Mouse (Mus musculus) neural tube, embryonic 13.5 days (tissue): ENCODE measurements around the gene Prtg. TPM values are rescaled to one million over a fixed set of nuclear protein-coding genes. Genes with fewer than 3 reads are reported as not detected.

Experiments used
- ATAC-seq: fragments of 200-750 bp; cut with Nextera tagmentation; 2 replicates; pipeline ENCODE4 v1.8.0; 2017; ENCODE audit warnings: low read depth, mild to moderate bottlenecking, moderate TSS enrichment, moderate library complexity
- H3K27ac ChIP-seq: fragments of 300-500 bp; sonication (generic); replicated peaks from 2 replicates; pipeline ENCODE4 v1.5.1; 2015; ENCODE audit warnings: moderate library complexity, mild to moderate bottlenecking, inconsistent platforms
- H3K27me3 ChIP-seq: fragments of 300-500 bp; sonication (generic); 2 replicates; pipeline ENCODE4 v1.6.1; 2015; ENCODE audit warnings: mild to moderate bottlenecking, inconsistent platforms
- H3K36me3 ChIP-seq: fragments of 300-500 bp; sonication (generic); 2 replicates; pipeline ENCODE4 v1.6.1; 2015; ENCODE audit warnings: mild to moderate bottlenecking, inconsistent platforms
- H3K4me1 ChIP-seq: fragments of 300-500 bp; sonication (generic); replicated peaks from 2 replicates; pipeline ENCODE4 v1.6.1; 2015; ENCODE audit warnings: inconsistent platforms
- H3K4me2 ChIP-seq: fragments of 300-500 bp; sonication (generic); 2 replicates; pipeline ENCODE4 v1.6.1; 2015; ENCODE audit warnings: inconsistent platforms, mild to moderate bottlenecking, moderate library complexity
- H3K4me3 ChIP-seq: fragments of 300-500 bp; sonication (generic); 2 replicates; pipeline ENCODE4 v1.5.1; 2015; ENCODE audit warnings: mild to moderate bottlenecking, inconsistent platforms
- H3K9ac ChIP-seq: fragments of 300-500 bp; sonication (generic); 2 replicates; pipeline ENCODE4 v1.6.1; 2015; ENCODE audit warnings: moderate library complexity, mild to moderate bottlenecking, inconsistent platforms
- H3K9me3 ChIP-seq: fragments of 300-500 bp; sonication (generic); 2 replicates; pipeline ENCODE4 v1.6.1; 2016; ENCODE audit warnings: inconsistent platforms
- WGBS: fragments of 180-500 bp; shearing (Covaris S2); methylation state at CpG from one replicate; pipeline ENCODE4 v1.1.7; 2015; 5-methylcytosine and 5-hydroxymethylcytosine counted together
- polyA plus RNA-seq: library from polyadenylated mRNA; unstranded; fragments of >200 nt; fragmentation: Nextera tagmentation; extraction: Ambion mirVana; gene quantifications from 2 replicates; pipeline ENCODE4 v1.2.1, GENCODE M21; 2015

The Prtg gene
- polyA plus RNA-seq, 1 experiment from 2014 or later = 0.52 TPM

DNA sequence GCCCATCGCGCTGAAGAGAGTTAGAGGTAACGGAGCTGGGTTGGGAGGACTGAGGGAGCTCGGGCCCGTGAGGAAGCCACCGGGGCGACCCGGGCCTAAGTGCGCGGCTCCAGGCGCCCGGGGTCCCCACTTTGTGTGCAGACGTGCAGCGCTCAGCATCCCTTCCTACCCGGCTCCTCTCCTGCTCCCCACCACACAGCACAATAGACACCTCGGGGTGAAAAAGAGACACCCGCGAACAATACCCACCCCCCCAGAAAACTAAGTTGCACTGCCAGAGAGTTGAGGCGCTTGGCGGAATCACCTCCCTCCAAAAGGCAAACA lies 119.2 kb downstream of the Prtg start:
- 2% methylated on average over 20 of the region's 20 CpGs for WGBS
- H3K4me3 ChIP-seq = peak overlapping the region; percentile 79

DNA sequence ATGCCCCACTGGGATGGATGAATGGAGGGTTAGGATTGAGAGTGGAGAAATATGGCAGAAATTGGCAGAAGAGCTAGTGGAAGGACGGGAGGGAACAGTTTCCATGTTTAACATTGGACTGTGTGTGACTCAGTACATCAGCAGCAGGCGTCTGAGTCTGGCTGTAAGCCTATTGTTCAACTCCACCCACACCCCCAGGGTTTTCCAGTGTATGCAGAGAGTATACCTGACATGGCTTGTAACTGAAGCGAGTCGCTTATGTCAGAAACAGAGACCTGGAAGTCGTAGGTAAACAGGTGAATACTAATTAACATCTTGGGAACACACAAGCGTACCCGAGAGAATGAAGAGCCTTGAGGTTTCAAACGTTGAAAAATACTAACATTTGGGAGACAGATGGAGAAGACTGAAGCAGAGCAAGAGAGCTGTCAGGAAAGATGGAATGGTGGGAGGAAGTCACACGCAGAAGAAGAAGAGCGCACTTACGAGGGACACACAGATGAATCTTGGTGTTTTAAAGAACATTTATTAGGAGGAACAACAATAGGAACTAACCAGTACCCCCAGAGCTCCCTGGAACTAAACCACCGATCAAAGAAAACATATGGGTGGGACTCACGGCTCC lies 124.6 kb downstream of the Prtg start:
- no peaks in the 10 kb centered on the region for H3K9me3 ChIP-seq
- peaks cover 20% of the 10 kb centered on the region for H3K4me1 ChIP-seq
- no peak overlapping the region for H3K9ac ChIP-seq
- no peak overlapping the region for H3K4me3 ChIP-seq
- no peaks in the 10 kb centered on the region for H3K27me3 ChIP-seq
- no peak overlapping the region for H3K4me2 ChIP-seq
- ATAC-seq = no peak
- H3K27ac ChIP-seq = no peak overlapping the region
- 82% methylated on average over 13 of the region's 13 CpGs for WGBS
- peaks cover 19% of the 10 kb centered on the region for H3K36me3 ChIP-seq

More for the DNA sequence above, 119.2 kb downstream of the Prtg start:
- peak; percentile 66; the same call in 1 of the 2 replicates for ATAC-seq
- peak overlapping the region; percentile 96 for H3K9ac ChIP-seq
- peak overlapping the region; percentile 86 for H3K4me2 ChIP-seq
- H3K36me3 ChIP-seq = 0 out of 2 replicates have a peak, but pooled peaks cover 4% of the 10 kb centered on the region
- H3K4me1 ChIP-seq = peaks cover 28% of the 10 kb centered on the region
- peak overlapping the region; percentile 86 for H3K27ac ChIP-seq
- no peaks in the 10 kb centered on the region for H3K9me3 ChIP-seq
- H3K27me3 ChIP-seq = peaks cover 8% of the 10 kb centered on the region; the same call in 1 of the 2 replicates

DNA sequence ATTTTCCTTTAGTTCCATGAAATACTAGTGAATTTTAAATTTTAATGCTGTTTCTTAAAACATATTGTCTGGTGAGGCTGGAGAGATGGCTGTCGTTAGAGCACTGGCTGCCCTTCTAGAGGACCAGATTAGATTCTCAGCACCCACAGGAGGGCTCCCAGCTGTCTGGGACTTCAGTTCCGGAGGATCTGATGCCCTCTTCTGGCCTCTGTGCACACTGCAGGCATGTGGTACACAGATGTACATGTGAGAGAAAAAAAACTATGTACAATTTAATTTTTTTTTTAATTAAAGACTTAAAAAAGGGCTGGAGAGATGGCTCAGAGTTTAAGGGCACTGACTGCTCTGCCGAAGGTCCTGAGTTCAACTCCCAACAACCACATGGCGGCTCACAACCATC lies 128.6 kb downstream of the Prtg start:
- H3K36me3 ChIP-seq = peaks cover 17% of the 10 kb centered on the region
- no peak overlapping the region for H3K9ac ChIP-seq
- no peaks in the 10 kb centered on the region for H3K27me3 ChIP-seq
- H3K9me3 ChIP-seq = no peaks in the 10 kb centered on the region
- H3K4me3 ChIP-seq = no peak overlapping the region
- no peaks in the 10 kb centered on the region for H3K4me1 ChIP-seq
- WGBS = 87% methylated on average over 4 of the region's 4 CpGs
- ATAC-seq = no peak
- H3K4me2 ChIP-seq = no peak overlapping the region
- H3K27ac ChIP-seq = no peak overlapping the region

DNA sequence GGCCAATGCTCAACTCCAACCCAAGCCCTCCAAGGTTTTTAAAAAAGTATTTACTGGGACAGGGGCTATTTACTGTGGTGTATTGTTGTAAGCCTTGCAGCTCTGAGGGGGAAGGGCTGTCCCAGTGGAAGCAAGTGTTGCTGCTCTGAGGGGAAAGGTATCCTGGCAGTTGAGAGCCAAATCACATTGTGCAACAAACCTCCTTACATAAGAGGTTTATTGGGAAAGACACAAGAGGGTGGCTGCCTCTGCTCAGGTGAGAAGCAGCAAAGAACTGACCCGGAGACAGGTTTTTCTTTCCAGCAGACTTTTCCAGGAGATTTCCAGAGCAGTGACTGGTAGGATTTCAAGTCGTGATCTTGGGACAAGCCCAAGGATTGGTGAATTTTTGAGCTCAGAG lies 129.6 kb downstream of the Prtg start:
- Histone ChIP-seq H3K4me1 (no peaks in the 10 kb centered on the region), H3K27ac (no peak overlapping the region), H3K27me3 (no peaks in the 10 kb centered on the region), H3K4me2 (no peak overlapping the region), H3K4me3 (no peak overlapping the region), H3K9ac (no peak overlapping the region), H3K36me3 (peaks cover 15% of the 10 kb centered on the region), H3K9me3 (no peaks in the 10 kb centered on the region)
- 70% methylated on average over 2 of the region's 2 CpGs for WGBS
- ATAC-seq = no peak

DNA sequence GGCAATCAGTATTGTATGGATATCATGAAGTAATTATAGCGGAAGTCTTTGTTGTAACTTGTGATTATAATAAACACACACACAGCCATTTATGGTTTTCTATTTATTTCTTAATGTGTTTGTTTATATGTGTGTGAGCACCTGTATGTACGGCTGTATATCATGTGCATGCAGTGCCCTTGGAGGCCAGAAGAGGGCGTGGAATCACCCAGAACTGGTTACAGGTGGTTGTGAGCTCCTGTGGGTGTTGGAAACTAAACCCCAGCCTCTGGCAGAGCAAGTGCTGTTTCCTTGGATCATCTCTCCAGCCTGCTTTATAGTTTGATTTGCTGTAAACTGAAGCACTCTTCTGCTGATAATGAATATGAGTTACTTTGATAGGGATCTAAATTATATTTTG lies 136.8 kb downstream of the Prtg start:
- peaks cover 38% of the 10 kb centered on the region for H3K36me3 ChIP-seq
- H3K4me1 ChIP-seq = no peaks in the 10 kb centered on the region
- no peak overlapping the region for H3K4me2 ChIP-seq
- no peak overlapping the region for H3K27ac ChIP-seq
- 0 out of 2 replicates have a peak, but pooled peaks cover 7% of the 10 kb centered on the region for H3K9me3 ChIP-seq
- H3K27me3 ChIP-seq = no peaks in the 10 kb centered on the region
- H3K9ac ChIP-seq = no peak overlapping the region
- 64% methylated on average over 3 of the region's 3 CpGs for WGBS
- no peak overlapping the region for H3K4me3 ChIP-seq
- ATAC-seq = no peak

DNA sequence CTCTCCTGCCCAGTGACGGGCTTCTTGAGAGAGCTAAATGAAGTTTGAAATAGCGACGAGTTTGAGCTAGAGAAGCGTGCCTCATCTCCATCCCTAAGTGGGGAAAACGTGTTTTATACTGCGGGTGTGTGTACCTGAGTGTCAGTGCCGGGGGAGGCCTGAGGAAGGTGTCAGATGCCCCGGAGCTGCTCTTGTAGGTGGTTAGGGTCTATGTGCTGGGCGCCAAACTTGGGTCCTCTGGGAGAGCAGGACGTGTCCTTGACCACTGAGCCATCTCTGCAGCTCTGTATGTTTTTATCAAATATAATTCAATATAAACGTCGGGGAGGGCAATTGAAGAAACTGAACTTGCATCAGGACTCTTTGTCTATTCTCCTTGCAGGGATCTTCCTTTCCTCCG lies 137.6 kb downstream of the Prtg start:
- WGBS = 92% methylated on average over 13 of the region's 13 CpGs
- H3K4me1 ChIP-seq = no peaks in the 10 kb centered on the region
- no peak overlapping the region for H3K27ac ChIP-seq
- no peak overlapping the region for H3K4me3 ChIP-seq
- H3K36me3 ChIP-seq = peaks cover 38% of the 10 kb centered on the region
- no peak for ATAC-seq
- no peak overlapping the region for H3K4me2 ChIP-seq
- H3K9ac ChIP-seq = no peak overlapping the region
- no peaks in the 10 kb centered on the region for H3K27me3 ChIP-seq
- H3K9me3 ChIP-seq = 0 out of 2 replicates have a peak, but pooled peaks cover 7% of the 10 kb centered on the region

DNA sequence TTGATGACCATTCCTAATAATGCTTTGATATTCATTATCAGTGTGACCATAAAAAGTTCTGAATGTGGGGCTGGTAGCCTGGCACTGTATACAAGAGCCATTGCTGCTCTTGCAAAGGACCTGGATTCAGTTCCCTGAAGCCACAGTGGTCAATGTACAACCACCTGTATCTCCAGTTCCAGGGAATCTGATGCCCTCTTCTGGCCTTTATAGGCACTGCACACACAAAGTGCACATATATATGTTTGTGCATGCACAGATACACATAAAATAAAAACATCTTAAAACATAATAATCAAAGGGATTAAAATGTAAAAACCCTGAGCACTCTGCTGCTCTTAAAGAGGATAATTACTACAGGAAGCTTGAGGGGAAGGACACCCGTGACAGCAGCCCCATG lies 140.3 kb downstream of the Prtg start:
- no peak for ATAC-seq
- 0 out of 2 replicates have a peak, but pooled peaks cover 7% of the 10 kb centered on the region for H3K9me3 ChIP-seq
- no peaks in the 10 kb centered on the region for H3K27me3 ChIP-seq
- H3K4me2 ChIP-seq = no peak overlapping the region
- peaks cover 38% of the 10 kb centered on the region for H3K36me3 ChIP-seq
- WGBS = 100% methylated on average over 1 of the region's 1 CpGs
- H3K4me1 ChIP-seq = no peaks in the 10 kb centered on the region
- no peak overlapping the region for H3K27ac ChIP-seq
- no peak overlapping the region for H3K9ac ChIP-seq
- no peak overlapping the region for H3K4me3 ChIP-seq

DNA sequence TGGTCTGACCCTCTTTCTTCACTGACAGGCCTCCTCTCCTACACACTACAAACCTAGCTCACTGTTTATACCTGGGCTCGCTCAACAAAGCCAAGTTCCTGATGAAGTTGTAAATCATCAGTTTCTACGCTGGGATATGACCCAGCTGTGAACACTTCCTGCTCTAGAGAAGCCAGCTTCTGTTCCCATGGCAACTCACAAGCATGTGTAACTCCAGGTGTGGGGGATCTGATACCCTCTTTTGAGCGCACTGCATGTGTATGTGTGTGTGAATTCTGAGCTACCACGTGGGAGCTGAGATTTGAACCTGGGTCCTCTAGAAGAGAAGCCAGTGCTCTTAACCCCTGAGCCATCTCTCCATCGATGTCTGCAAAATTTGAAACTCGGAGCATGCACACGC lies 142.9 kb downstream of the Prtg start:
- no peak for ATAC-seq
- no peak overlapping the region for H3K27ac ChIP-seq
- H3K9ac ChIP-seq = no peak overlapping the region
- H3K9me3 ChIP-seq = 0 out of 2 replicates have a peak, but pooled peaks cover 7% of the 10 kb centered on the region
- 72% methylated on average over 7 of the region's 7 CpGs for WGBS
- no peak overlapping the region for H3K4me2 ChIP-seq
- peaks cover 24% of the 10 kb centered on the region for H3K36me3 ChIP-seq
- H3K4me1 ChIP-seq = no peaks in the 10 kb centered on the region
- no peaks in the 10 kb centered on the region for H3K27me3 ChIP-seq
- H3K4me3 ChIP-seq = no peak overlapping the region

DNA sequence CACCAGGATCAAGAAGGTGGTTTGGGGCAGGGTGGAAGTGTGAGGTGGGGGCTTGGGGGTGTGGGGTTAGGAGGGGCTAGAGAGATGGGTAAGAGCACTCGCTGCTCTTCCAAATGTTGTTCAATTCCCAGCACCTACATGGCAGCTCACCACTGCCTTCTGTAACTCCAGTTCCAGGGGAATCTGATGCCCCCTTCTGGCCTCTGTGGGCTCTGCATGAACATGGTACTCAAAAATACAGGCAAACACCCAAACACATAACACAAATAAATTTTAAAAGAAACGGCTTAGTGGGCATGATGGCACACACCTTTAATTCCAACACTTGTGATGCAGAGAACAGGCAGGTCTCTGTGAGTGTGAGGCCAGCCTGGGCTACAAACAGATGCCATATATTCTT lies 148.1 kb downstream of the Prtg start:
- 51% methylated on average over 2 of the region's 2 CpGs for WGBS
- Histone ChIP-seq H3K36me3 (no peaks in the 10 kb centered on the region), H3K27ac (no peak overlapping the region), H3K4me2 (no peak overlapping the region), H3K27me3 (no peaks in the 10 kb centered on the region), H3K9ac (no peak overlapping the region), H3K4me3 (no peak overlapping the region), H3K4me1 (peaks cover 11% of the 10 kb centered on the region), H3K9me3 (no peaks in the 10 kb centered on the region)
- ATAC-seq = no peak

DNA sequence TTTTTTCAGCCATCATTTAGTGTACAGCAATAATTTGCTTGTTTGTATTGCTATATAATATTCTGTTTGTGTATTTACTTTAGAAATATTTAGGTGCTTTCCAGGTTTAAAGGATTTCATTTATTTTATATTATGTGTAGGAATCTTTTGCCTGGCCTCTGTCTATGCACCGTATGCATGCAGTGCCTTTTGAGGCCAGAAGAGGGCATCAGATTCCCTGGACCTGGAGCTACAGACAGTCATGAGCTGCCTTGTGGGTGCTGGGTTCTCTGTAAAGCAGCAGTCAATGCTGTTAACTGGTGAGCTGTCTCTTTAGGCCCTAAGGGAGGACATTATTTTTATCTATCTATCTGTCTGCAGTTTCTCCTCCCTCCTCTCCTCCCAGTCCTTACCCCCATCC lies 148.9 kb downstream of the Prtg start:
- no peak for ATAC-seq
- WGBS = 13% methylated on average over 1 of the region's 1 CpGs
- H3K4me2 ChIP-seq = no peak overlapping the region

DNA sequence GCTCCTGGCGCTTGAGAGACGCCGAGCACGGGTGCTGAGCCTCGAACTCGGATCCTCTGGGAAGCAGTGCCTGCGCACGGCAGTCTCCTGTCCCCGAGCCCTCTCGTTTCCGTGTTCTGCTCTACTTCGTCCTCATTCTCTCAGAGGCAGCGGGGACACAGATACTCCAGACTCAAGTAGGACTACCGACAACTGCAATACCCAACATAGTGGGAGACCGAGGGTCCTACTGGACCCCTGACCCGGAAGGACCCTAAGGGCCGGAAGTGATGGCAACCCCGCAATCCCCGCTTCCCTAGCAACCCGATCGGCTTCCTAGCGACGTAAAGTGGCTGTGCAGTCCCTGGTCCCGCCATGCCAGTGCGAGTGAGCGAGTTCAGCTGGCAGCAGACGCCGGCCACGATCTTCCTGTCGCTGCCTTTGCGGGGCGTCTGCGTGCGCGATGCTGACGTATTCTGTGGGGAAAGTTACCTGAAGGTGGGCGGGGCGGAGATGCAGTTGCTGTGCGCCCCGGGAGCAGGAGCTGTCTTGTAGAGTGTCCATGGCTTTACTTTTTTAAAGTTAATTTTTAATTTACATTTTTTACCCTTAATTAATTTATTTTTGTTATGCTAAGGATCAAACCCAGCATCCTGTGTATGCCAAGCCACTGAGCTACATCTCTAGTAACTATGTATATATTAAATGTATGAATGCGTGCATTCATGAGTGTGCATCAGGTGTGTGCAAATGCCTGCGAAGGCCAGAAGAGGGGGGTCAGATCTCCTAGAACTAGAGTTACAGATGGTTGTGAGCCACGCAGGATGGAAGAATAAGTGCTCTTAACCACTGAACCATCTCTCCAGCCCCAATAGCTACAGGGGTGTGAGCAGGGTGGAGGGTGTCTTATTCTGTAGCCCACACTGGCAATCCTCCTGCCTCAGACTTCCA lies 152.1 kb downstream of the Prtg start, which contains the start of the genes Dyx1c1 and Gm44503:
TSS of gene Dyx1c1 (plus strand) at position 265 of the 930 bp plus-strand sequence.
TSS of gene Gm44503 (plus strand) at position 332 of the 930 bp plus-strand sequence.
- H3K4me3 ChIP-seq = peak within 1 kb of the TSS; percentile 65
- no peaks in the 10 kb centered on the region for H3K36me3 ChIP-seq
- WGBS = 2% methylated on average over 43 of the region's 43 CpGs
- ATAC-seq = peak; percentile 96
- H3K4me2 ChIP-seq = peak within 1 kb of the TSS; percentile 68
- H3K9ac ChIP-seq = peak within 1 kb of the TSS; percentile 69
- H3K27me3 ChIP-seq = no peaks in the 10 kb centered on the region
- H3K4me1 ChIP-seq = peaks cover 11% of the 10 kb centered on the region
- no peaks in the 10 kb centered on the region for H3K9me3 ChIP-seq
- peak within 1 kb of the TSS; percentile 49 for H3K27ac ChIP-seq

More for the DNA sequence above, 148.9 kb downstream of the Prtg start:
- H3K4me1 ChIP-seq = peaks cover 11% of the 10 kb centered on the region
- H3K4me3 ChIP-seq = no peak overlapping the region
- no peak overlapping the region for H3K27ac ChIP-seq
- no peaks in the 10 kb centered on the region for H3K36me3 ChIP-seq
- no peak overlapping the region for H3K9ac ChIP-seq
- no peaks in the 10 kb centered on the region for H3K27me3 ChIP-seq
- H3K9me3 ChIP-seq = no peaks in the 10 kb centered on the region

DNA sequence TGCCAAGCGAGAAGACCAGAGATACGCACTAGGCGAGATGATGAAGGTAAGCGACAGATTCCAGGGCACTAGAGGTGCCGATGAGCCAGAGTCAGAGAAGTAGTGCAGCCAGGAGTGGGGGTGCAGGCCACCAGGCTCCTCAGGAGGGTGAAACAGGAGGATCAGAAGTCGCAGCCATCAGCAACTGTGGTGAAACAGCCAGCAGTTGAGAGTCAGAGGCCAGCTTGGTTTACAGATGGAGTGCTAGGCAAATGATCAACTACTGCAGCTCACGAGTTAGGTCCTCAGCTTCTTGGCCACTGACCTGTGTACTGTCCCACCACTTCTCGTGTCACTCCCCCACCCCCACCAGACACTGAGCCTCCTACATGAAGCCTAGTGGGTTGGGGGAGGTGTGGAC lies 154.7 kb downstream of the Prtg start:
- ATAC-seq = no peak
- no peak overlapping the region for H3K9ac ChIP-seq
- no peaks in the 10 kb centered on the region for H3K27me3 ChIP-seq
- no peak overlapping the region for H3K4me2 ChIP-seq
- WGBS = 83% methylated on average over 8 of the region's 8 CpGs
- H3K27ac ChIP-seq = no peak overlapping the region
- H3K4me3 ChIP-seq = no peak overlapping the region
- peaks cover 11% of the 10 kb centered on the region for H3K4me1 ChIP-seq
- no peaks in the 10 kb centered on the region for H3K36me3 ChIP-seq
- H3K9me3 ChIP-seq = no peaks in the 10 kb centered on the region
